Mouse (Mus musculus) neural tube, embryonic 13.5 days (tissue): Measurements from ENCODE around the gene Wnt10a. TPM values are rescaled to one million over a fixed set of nuclear protein-coding genes. Genes with fewer than 3 reads are reported as not detected.

Experiments
- ATAC-seq: fragments of 200-750 bp; cut with Nextera tagmentation; 2 replicates; pipeline ENCODE4 v1.8.0; 2017; ENCODE audit warnings: low read depth, mild to moderate bottlenecking, moderate TSS enrichment, moderate library complexity
- H3K27ac ChIP-seq: fragments of 300-500 bp; sonication (generic); replicated peaks from 2 replicates; pipeline ENCODE4 v1.5.1; 2015; ENCODE audit warnings: moderate library complexity, mild to moderate bottlenecking, inconsistent platforms
- H3K27me3 ChIP-seq: fragments of 300-500 bp; sonication (generic); 2 replicates; pipeline ENCODE4 v1.6.1; 2015; ENCODE audit warnings: mild to moderate bottlenecking, inconsistent platforms
- H3K36me3 ChIP-seq: fragments of 300-500 bp; sonication (generic); 2 replicates; pipeline ENCODE4 v1.6.1; 2015; ENCODE audit warnings: mild to moderate bottlenecking, inconsistent platforms
- H3K4me1 ChIP-seq: fragments of 300-500 bp; sonication (generic); replicated peaks from 2 replicates; pipeline ENCODE4 v1.6.1; 2015; ENCODE audit warnings: inconsistent platforms
- H3K4me2 ChIP-seq: fragments of 300-500 bp; sonication (generic); 2 replicates; pipeline ENCODE4 v1.6.1; 2015; ENCODE audit warnings: inconsistent platforms, mild to moderate bottlenecking, moderate library complexity
- H3K4me3 ChIP-seq: fragments of 300-500 bp; sonication (generic); 2 replicates; pipeline ENCODE4 v1.5.1; 2015; ENCODE audit warnings: mild to moderate bottlenecking, inconsistent platforms
- H3K9ac ChIP-seq: fragments of 300-500 bp; sonication (generic); 2 replicates; pipeline ENCODE4 v1.6.1; 2015; ENCODE audit warnings: moderate library complexity, mild to moderate bottlenecking, inconsistent platforms
- H3K9me3 ChIP-seq: fragments of 300-500 bp; sonication (generic); 2 replicates; pipeline ENCODE4 v1.6.1; 2016; ENCODE audit warnings: inconsistent platforms
- WGBS: fragments of 180-500 bp; shearing (Covaris S2); methylation state at CpG from one replicate; pipeline ENCODE4 v1.1.7; 2015; 5-methylcytosine and 5-hydroxymethylcytosine counted together
- polyA plus RNA-seq: library from polyadenylated mRNA; unstranded; fragments of >200 nt; fragmentation: Nextera tagmentation; extraction: Ambion mirVana; gene quantifications from 2 replicates; pipeline ENCODE4 v1.2.1, GENCODE M21; 2015

The Wnt10a gene
- polyA plus RNA-seq, 1 experiment from 2014 or later = 0.13 TPM

DNA sequence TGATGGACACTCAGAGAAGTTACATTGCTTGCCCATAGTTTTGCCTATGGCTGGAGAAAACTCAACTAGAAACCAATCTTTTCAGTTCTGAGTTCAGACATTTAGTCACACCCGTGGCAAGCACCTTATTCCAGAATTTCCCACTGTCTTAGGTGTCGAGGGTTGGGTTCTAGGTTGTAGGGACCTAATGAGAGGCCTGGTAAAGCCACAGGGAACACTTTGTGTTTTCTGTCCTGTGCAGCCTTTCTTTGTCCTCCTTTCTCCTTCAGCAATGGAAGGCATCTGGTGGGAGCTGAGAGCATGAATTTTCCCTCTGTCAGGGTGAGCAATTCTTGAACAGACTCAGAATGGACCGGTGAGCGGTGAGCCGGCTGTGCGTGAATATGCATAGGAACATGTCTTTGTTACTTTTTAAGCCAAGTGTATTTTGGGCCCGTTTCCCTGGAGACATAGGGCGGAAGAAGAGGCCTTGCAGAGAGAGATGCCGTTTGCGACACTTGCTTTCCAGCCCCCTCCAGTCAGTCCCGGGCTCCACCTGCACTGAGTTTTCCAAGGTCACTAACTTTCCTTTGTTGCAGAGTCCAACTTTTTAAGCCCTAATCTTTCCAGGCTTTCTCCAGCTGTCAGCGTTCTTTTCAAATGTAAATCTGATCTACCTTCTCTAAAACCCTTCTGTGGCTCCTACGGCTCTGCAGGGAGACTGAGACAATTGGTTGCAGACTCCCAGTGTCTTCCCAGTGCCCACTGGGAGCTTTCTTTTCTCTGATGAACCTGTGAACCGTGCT is 33.4 kb downstream of the Wnt10a start:
- H3K9me3 ChIP-seq = no peaks in the 10 kb centered on the region
- H3K27ac ChIP-seq = peak overlapping the region; percentile 34
- no peak overlapping the region for H3K4me2 ChIP-seq
- H3K36me3 ChIP-seq = no peaks in the 10 kb centered on the region
- 9% methylated on average over 14 of the region's 14 CpGs for WGBS
- ATAC-seq = peak; percentile 43; the same call in 1 of the 2 replicates
- no peaks in the 10 kb centered on the region for H3K27me3 ChIP-seq
- no peak overlapping the region for H3K4me3 ChIP-seq
- no peak overlapping the region for H3K9ac ChIP-seq
- H3K4me1 ChIP-seq = 0 out of 2 replicates have a peak, but pooled peaks cover 7% of the 10 kb centered on the region

DNA sequence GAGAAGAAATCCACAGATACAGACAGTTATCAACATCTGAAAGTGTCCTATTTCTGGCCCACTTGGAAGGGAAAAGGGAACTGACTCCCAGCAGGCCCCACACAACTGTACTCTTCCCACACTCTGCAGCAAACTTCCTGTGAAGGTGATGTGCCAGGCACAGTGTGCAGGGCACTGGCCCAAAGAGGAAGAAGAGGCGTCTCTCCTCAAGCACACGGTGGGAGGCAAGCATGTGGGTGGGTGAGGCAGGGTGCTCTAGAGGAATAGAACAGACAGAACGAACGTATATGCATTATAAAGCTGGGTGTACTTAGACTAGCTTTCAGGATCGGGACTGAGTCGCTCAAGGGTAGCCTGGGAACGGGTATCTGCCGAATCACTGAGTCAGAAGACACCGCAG is 38.7 kb downstream of the Wnt10a start:
- Histone ChIP-seq H3K4me1 (0 out of 2 replicates have a peak, but pooled peaks cover 4% of the 10 kb centered on the region), H3K36me3 (no peaks in the 10 kb centered on the region), H3K4me2 (no peak overlapping the region), H3K4me3 (no peak overlapping the region), H3K9ac (no peak overlapping the region), H3K9me3 (no peaks in the 10 kb centered on the region), H3K27ac (no peak overlapping the region), H3K27me3 (no peaks in the 10 kb centered on the region)
- WGBS = 83% methylated on average over 9 of the region's 9 CpGs
- no peak for ATAC-seq

DNA sequence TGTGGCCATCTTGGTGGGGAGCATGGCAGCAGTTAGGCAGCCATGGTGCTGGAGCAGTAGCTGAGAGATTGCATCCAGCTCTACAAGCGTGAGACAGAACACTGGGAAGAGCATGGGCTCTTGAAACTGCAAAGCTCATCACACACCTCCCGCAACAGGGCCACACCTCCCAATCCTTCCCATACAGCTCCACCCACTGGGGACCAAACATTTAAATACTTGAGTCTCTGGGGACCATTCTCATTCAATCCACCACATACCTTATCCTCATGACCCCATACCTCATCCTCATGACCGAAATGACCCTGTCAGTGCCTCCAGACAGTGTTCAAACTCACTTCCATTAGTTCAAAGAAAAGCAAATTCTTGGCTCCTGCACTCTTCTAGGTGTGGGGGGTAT is 41.9 kb downstream of the Wnt10a start:
- no peak for ATAC-seq
- Histone ChIP-seq H3K36me3 (no peaks in the 10 kb centered on the region), H3K9ac (no peak overlapping the region), H3K4me1 (no peaks in the 10 kb centered on the region), H3K4me3 (no peak overlapping the region), H3K9me3 (no peaks in the 10 kb centered on the region), H3K27me3 (no peaks in the 10 kb centered on the region), H3K27ac (no peak overlapping the region), H3K4me2 (no peak overlapping the region)
- 83% methylated on average over 3 of the region's 3 CpGs for WGBS

DNA sequence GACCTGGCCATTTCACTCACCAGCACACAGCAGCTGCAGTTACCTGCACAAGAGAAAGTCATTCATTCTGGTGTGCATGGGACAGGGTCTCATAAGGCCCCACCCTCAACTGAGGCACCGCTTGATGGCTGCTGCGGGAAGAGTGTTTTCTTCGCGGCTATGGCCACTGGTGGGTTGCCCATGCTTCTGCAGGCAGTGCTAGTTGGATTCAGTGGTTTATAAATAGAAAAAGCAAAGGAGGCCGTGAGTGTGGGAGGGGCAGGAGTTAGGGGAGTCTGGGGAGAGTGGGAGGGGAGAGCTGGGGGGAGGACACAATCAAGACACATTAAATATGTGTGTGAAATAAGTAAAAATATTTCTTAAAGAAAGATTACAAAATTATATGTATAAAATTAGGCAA is 51.8 kb downstream of the Wnt10a start:
- Histone ChIP-seq H3K4me1 (no peaks in the 10 kb centered on the region), H3K9me3 (no peaks in the 10 kb centered on the region), H3K4me2 (no peak overlapping the region), H3K9ac (no peak overlapping the region), H3K36me3 (no peaks in the 10 kb centered on the region), H3K4me3 (no peak overlapping the region), H3K27ac (no peak overlapping the region), H3K27me3 (no peaks in the 10 kb centered on the region)
- no peak for ATAC-seq
- WGBS = 83% methylated on average over 5 of the region's 5 CpGs

DNA sequence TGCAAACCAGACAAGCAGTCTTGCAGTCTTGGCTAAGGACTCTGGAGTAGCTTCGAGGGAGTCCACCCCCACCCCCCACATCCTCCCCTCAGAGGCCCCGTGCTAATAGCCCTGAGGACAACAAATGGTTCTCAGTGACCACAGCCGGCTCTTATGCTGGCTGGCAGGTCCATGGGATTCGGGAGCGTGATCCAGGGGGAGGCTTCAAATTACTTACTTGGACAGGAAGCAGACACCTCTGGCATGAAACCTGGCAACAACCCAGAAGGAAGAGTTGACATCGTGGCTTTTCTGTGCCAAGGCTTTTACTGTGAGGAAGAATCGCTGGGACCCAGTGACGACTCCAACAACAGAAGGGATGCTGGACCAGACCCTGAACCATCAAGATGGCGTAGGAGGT is 55.0 kb downstream of the Wnt10a start:
- Histone ChIP-seq H3K4me1 (peaks cover 10% of the 10 kb centered on the region), H3K9me3 (no peaks in the 10 kb centered on the region), H3K27me3 (peaks cover 11% of the 10 kb centered on the region; the same call in 1 of the 2 replicates), H3K4me3 (no peak overlapping the region), H3K27ac (no peak overlapping the region), H3K4me2 (no peak overlapping the region), H3K9ac (no peak overlapping the region), H3K36me3 (no peaks in the 10 kb centered on the region)
- ATAC-seq = no peak
- WGBS = 44% methylated on average over 9 of the region's 9 CpGs

DNA sequence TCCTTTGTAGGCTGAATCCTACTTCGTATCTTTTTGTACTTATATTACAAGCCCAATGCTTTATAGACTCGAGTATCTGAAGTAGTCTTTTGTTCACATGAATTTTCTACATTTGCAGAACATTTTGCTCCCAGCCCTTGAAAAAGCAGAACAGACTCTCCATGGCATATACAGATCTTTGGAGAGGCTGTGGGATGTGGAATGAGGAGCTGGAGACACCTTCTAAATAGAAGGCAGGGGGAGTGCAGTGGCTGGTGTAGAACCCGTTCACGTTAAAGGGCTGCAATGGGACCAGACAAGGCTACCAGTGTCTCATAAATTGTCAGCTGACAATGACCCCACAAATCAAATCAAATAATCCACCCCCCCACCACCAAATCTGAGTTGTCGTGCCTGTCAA is 57.6 kb downstream of the Wnt10a start:
- no peak overlapping the region for H3K4me3 ChIP-seq
- no peak for ATAC-seq
- H3K27me3 ChIP-seq = peaks cover 21% of the 10 kb centered on the region
- H3K9me3 ChIP-seq = no peaks in the 10 kb centered on the region
- WGBS = 39% methylated on average over 5 of the region's 5 CpGs
- no peaks in the 10 kb centered on the region for H3K36me3 ChIP-seq
- H3K9ac ChIP-seq = no peak overlapping the region
- no peak overlapping the region for H3K4me2 ChIP-seq
- H3K27ac ChIP-seq = no peak overlapping the region
- H3K4me1 ChIP-seq = peaks cover 24% of the 10 kb centered on the region

DNA sequence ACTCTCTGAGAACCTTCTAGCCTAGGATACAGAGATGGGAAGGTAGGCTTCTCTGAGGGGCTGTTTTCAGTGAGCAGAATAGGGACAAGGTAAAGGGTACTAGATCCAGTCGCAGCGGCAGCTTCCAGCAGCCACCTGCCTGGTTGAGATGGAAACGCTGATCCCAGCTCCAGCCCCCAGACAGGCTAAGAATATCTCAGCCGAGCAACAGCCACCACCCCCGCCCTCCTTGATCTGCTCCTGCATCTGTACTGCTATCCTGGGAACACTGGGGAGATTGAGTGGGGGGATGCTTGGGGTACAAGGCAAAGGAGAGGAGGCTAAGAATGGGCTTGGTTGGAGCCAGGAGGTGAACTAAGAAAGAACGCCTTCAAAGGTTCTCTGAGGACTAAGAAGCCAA is 58.9 kb downstream of the Wnt10a start:
- H3K4me3 ChIP-seq = no peak overlapping the region
- H3K9ac ChIP-seq = no peak overlapping the region
- no peak overlapping the region for H3K27ac ChIP-seq
- peaks cover 21% of the 10 kb centered on the region for H3K27me3 ChIP-seq
- WGBS = 37% methylated on average over 6 of the region's 6 CpGs
- H3K4me2 ChIP-seq = no peak overlapping the region
- no peaks in the 10 kb centered on the region for H3K9me3 ChIP-seq
- ATAC-seq = no peak
- H3K36me3 ChIP-seq = no peaks in the 10 kb centered on the region
- peaks cover 30% of the 10 kb centered on the region for H3K4me1 ChIP-seq

DNA sequence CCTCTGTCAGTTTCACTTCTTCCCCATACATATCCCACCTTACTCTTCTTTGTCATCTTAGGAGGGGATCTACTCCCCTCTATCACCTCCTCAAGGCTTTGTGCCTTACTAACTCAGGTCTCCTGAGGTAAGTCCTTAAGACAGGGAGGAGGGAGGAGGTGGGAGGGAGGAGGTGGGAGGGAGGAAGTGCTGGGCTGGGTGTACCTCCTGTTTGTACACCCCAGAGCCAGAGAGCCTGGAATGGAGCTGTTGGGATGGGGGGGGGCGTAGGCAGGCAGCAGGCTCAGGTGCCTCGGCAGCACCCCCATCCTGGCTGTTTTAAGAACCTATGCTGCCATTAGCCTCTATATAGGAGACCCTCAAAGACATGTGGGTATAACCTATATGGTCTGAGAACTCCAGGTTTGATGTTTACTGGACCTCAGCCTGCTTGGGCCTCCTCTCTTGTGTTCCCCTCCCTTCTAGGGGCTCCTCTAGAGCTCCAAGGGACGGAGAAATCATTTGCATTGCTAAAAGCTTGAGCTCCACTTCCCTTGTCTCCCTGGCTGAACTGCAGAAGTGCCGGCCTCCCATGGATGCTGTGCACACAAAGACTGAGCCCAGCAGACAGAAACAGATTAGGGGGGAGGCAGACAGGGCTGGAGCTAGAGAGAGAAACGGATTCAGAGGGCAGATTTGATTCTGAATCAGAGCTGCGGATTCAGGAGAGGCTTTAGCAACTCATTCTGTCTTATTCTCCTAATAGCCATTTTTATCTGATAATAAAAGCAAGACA is 59.9 kb downstream of the Wnt10a start:
- Histone ChIP-seq H3K9ac (peak overlapping the region; percentile 4; the same call in 1 of the 2 replicates), H3K9me3 (no peaks in the 10 kb centered on the region), H3K36me3 (no peaks in the 10 kb centered on the region), H3K27ac (no peak overlapping the region; the same call in 1 of the 2 replicates), H3K27me3 (peaks cover 21% of the 10 kb centered on the region), H3K4me3 (no peak overlapping the region), H3K4me1 (peaks cover 37% of the 10 kb centered on the region), H3K4me2 (no peak overlapping the region)
- no peak for ATAC-seq
- WGBS = 19% methylated on average over 6 of the region's 6 CpGs

Other genes starting within 250 kb of the Wnt10a start
- gene Plcd4, start 248.6 kb upstream of the Wnt10a start, polyA plus RNA-seq = 6.5 and 8.7 TPM in 2 replicates
- 24.1 and 25.0 TPM in 2 replicates for gene Usp37, start 247.2 kb upstream of the Wnt10a start, polyA plus RNA-seq
- gene Zfp142, start 203.3 kb upstream of the Wnt10a start, polyA plus RNA-seq = 6.7 and 7.5 TPM in 2 replicates
- 21.7 and 22.2 TPM in 2 replicates for gene Bcs1l, start 203.2 kb upstream of the Wnt10a start, polyA plus RNA-seq
- gene Rnf25, start 190.1 kb upstream of the Wnt10a start, polyA plus RNA-seq = 42.7 and 44.6 TPM in 2 replicates
- 16.5 and 19.7 TPM in 2 replicates for gene Stk36, start 190.1 kb upstream of the Wnt10a start, polyA plus RNA-seq
- gene Ttll4, start 129.8 kb upstream of the Wnt10a start, polyA plus RNA-seq = 7.7 and 9.7 TPM in 2 replicates
- gene Cyp27a1, start 77.9 kb upstream of the Wnt10a start, polyA plus RNA-seq = 2.9 and 4.0 TPM in 2 replicates
- 0.39 TPM in 1 of 2 replicates, not detected in the other for gene Prkag3, start 42.3 kb upstream of the Wnt10a start, polyA plus RNA-seq
- gene Wnt6, start 19.6 kb upstream of the Wnt10a start, polyA plus RNA-seq = 8.9 and 10.0 TPM in 2 replicates
- gene Cdk5r2, start 63.4 kb downstream of the Wnt10a start, polyA plus RNA-seq = 7.8 and 9.0 TPM in 2 replicates
- 0.26 TPM in 1 of 2 replicates, not detected in the other for gene Fev, start 93.9 kb downstream of the Wnt10a start, polyA plus RNA-seq
- gene Cryba2, start 101.6 kb downstream of the Wnt10a start, polyA plus RNA-seq = 0.85 TPM in 1 of 2 replicates, not detected in the other
- gene Cfap65, start 144.1 kb downstream of the Wnt10a start, polyA plus RNA-seq = 0.04 and 0.14 TPM in 2 replicates
- gene Ihh, start 160.2 kb downstream of the Wnt10a start, polyA plus RNA-seq = 0.26 and 0.29 TPM in 2 replicates